Mouse (Mus musculus) retina, postnatal 7 days (tissue): ENCODE results near the gene Stat2.
"Not testable (repeated sequence)": the region's sequence is repeated elsewhere in the genome, so short reads cannot be mapped to it uniquely, and the experiment has no call there.

Source experiments
- DNase-seq: peaks from one replicate; pipeline ENCODE4 v3.0.0-alpha.2; 2012; ENCODE audit warnings: low read depth, low spot score

Stat2 gene

GRCm38 (mm10) chr10:128258953-128259352 is 11.4 kb upstream of the Stat2 start:
- DNase-seq = no peak

DNA sequence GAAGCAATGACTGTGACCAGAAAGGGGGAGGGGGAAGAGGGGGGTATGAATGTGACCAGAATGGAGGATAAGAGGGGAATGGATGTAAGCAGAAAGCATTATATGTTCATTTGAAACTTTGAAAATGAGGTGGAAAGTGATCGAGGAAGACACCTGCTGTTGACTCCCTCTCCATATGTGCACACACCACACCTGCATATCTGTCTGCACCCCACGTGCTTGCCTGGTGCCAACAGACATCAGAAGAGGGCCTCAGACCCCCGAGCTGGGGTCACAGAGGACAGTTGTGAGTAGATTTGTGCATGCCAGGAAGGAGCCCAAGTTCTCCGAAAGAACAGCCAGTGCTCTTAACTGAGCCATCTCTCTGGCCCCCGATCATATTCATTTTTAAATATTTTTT is 10.4 kb upstream of the Stat2 start:
- DNase-seq = no peak

GRCm38 (mm10) chr10:128260376-128260775 is 10.0 kb upstream of the Stat2 start:
- not testable (repeated sequence) for DNase-seq

DNA sequence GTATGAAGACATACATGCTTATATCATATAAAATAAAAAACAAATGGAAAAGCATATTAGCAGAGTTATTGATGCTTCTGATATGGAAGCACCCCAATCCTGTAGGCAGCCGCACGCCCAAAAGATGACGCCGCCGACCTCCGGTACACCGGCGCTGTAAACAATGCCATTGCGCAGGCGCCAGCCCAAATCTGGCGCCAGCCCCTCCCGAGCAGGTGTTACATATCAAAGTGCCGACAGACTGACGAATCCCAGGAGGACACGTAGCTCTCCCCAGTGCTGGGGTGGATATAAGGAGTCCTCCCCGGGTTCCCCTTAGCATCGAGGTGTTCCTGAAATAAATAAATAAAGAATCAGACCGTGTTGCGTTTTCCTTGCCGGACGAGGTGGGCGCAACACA is 8.1 kb upstream of the Stat2 start:
- no peak for DNase-seq

DNA sequence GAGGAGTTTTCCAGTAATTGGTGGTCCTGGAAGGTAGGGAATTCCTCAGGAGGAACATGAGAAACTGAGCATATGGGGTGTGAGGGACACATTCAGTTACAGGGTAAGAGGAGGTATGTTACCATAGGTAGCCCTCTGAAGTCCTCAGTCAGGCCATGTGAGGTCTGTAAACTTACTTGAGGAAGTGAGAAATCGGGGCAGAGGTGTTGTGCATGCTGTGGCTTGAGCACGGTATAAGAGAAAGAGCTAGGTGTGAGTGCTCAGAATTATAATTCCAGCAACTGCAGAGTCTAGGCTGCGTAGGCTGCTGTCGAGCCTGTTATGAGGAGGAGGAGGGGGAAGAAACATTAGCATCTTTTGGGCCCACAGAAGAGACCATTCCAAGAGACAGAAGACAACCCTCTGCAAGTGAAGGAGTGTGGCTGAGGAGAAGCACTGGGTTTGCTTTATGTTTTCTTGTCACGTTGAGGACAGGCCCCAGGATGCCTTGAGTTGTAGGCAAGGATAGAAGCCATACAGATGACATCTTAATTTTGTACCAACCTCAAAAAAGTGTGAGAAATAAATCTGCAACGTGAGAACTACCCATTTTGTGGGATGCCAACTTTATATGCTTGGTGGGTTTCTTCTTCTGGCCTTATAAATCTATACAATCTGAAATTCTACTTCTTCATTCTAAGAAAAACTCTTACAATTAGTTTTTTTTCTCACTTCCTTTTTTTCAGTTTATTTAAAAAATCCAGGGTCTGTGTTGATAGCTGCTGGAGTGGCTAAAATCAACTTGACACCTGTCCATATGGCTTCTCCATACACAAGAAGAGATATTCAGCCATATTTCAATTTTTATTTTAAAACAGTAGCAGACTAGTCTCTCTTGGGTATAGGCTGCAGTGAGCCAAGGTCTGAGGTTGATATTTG is 6.7 kb upstream of the Stat2 start:
- no peak for DNase-seq

DNA sequence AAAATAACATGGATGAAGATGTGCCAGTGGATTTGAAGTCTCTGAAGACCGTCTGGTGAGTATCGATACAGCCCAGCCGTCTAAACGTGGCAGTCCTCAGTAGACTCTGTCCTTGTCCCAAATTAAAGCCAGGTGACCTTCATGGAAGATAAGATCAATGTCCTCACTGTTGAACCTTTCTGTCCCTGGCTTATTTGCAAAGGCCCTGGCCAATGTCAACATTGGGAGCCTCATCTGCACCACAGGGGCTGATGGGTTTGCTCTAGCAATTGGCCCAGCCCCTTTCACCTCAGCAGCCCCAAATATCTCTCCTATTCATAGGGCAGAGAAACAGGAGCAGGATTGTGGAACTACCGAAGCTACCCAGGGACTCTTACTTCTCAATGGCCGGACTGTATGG is 2.0 kb upstream of the Stat2 start, which contains the start of gene Apof:
TSS of gene Apof (plus strand) at position 301 of the 400 bp plus-strand sequence.
- DNase-seq = no peak

DNA sequence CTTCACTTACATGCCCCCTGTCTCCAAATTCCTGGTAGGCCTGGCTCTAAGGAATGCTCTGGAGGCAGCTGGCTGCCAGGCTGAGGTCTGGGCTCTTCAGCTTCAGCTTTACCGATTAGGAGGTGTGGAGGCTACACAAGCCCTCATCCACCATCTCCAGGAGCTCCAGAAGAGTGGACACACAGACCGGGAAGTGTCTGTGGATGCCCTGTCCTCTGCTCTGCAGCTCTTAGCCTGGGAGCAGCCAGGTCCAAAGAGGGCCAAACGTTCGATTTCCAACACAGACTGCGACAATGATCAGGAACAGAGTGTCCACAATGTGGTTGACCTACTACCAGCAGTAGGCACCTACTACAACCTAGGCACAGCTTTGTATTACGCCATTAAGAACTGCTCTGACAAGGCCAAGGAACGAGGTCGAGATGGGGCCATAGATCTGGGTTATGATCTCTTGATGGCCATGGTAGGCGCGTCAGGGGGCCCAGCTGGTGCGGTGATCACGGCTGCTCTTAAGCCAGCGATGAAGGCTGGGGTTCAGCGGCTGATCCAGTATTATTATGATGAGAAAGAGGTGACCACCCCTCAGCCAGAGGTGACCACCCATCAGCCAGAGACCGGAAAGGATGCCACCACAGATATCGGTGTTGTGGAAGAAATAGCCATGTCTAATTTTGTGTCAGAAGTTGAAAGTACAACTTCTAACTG is 1.0 kb upstream of the Stat2 start:
- no peak for DNase-seq

GRCm38 (mm10) chr10:128270866-128271265 is 507 bp downstream of the Stat2 start:
- DNase-seq = no peak

DNA sequence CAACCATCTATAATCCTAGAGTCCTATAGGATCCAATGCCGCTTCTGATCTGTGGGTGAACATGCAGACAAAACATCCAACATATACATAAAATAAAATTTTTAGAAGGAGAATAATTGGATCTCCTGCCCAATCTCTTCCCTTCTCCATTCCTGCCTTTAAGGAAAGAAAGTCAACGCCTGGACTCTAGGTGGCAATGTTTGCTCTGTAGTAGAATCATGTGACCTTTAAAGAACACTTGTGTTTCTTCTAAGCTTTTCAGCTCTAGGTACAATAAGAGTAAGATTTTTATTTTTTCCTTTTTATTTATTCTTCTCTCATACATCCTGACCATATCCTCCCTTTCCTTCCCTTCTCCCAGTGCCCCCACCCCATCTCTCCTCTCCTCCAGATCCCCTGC is 1.5 kb downstream of the Stat2 start:
- no peak for DNase-seq

GRCm38 (mm10) chr10:128272819-128273439 is 2.6 kb downstream of the Stat2 start:
- not testable (repeated sequence) for DNase-seq

DNA sequence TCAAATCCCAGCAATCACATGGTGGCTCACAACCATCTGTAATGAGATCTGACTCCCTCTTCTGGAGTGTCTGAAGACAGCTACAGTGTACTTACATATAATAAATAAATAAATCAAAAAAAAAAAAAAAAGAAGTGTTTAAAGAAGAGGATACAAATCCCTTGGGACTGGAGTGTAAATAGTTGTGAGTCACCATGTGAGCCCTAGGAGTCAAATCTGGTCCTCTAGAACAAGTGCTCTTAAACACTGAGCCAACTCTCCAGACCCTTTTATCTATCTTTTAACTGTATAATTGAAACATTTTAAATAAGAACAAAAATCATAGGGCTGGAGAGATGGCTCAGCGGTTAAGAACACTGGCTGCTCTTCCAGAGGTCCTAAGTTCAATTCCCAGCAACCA is 5.0 kb downstream of the Stat2 start:
- not testable (repeated sequence) for DNase-seq

DNA sequence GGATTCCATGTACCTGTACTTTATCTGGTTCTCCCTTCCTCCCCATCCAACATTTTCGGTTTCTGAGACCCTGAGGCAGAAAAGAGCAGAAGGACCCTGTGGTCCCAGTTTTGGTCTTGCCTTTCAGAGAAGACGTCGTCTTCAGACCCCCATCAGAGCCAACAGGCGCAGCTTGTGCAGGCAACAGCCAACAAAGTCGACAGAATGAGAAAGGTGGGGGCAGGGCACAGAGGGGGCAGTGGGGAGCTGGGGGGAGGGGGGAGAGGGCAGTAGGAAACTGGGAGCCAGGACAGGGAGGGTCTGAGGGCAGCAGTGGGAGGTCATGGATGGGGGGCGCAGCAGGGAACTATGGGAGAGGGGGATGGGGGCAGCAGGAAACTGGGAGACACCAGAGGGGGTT is 7.8 kb downstream of the Stat2 start:
- DNase-seq = no peak

- DNase-seq = no peak
Measured at GRCm38 (mm10) chr10:128280943-128281342, 10.6 kb downstream of the Stat2 start.

DNA sequence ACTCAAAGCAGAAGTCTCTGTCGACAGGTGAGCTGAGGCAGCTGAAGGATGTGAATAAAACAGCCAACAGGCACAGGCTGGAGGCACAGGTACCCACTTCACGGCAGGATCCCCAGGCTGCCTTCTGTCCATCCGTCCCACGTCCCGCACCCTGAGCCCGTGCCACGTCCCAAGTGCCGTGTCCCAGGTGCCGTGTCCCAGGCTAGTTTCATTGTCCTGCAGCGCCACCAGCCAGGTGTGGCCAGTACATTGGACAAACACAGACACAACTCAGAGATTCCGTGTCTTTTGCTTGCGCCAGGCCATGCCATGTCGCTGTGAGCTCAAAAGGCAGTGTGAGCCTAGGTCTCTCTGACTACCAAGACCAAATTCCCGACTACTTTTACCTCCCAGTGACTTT is 11.3 kb downstream of the Stat2 start:
- no peak for DNase-seq

DNA sequence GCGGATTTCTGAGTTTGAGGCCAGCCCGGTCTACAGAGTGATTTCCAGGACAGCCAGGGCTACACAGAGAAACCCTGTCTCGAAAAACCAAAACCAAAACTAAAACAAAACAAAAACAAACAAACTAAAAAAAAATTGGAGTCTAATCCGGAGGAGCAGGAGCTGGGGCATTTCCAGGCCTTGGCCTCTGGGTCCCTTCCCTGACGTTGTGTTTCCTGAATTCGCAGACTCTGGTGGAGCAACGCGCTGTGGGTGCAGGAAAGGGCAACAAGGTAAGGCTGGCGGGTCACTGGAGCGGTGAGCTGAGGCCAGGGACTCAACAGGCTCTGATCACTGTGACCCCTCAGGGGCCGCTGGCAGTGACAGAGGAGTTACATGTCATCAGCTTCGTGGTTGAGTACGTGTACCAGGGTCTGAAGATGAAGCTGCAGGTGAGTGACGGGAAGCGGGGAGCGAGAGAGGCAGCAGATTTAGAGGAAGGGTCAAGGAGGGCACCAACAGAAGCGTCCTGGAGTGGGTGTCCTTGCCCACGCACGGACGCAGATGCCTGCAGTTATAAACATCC is 12.6 kb downstream of the Stat2 start:
- no peak for DNase-seq

- peak; percentile 62 for DNase-seq
Measured at GRCm38 (mm10) chr10:128283604-128284579, 13.5 kb downstream of the Stat2 start.

- not testable (repeated sequence) for DNase-seq
Measured at GRCm38 (mm10) chr10:128290594-128290993, 20.2 kb downstream of the Stat2 start.

- DNase-seq = no peak
Measured at GRCm38 (mm10) chr10:128296370-128297090, 26.2 kb downstream of the Stat2 start.

DNA sequence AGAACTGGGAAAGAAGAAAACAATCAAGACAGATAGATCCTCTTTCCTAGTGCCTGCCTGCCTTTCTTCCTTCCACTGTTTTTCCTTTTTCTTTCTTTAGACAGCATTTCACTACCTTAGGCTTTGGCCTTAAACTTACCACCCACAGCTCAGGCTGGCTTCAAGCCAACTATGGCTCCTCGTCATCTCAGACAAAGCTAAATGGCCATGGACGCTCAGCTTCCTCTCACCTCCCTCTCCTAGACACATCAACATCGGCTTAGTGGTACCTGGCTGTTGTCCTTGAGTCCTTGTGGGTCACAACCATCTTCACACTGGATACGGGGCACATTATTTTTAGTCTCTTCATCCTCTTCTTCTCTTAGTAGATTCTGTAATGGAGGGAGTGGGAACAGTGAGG is 26.9 kb downstream of the Stat2 start:
- DNase-seq = no peak

- DNase-seq = no peak
Measured at GRCm38 (mm10) chr10:128297622-128298021, 27.3 kb downstream of the Stat2 start.
